Mouse (Mus musculus) midbrain, embryonic 16.5 days (tissue): Measurements from ENCODE around the gene Ttc28. TPM values are rescaled to one million over a fixed set of nuclear protein-coding genes. Genes with fewer than 3 reads are reported as not detected.

Experiments used
- ATAC-seq: fragments of 200-750 bp; cut with Nextera tagmentation; 2 replicates; pipeline ENCODE4 v1.8.0; 2017; ENCODE audit warnings: moderate TSS enrichment
- H3K27ac ChIP-seq: fragments of 300-500 bp; sonication (generic); 2 replicates; pipeline ENCODE4 v1.5.1; 2014; ENCODE audit warnings: mild to moderate bottlenecking, low read length, mixed read lengths
- H3K27me3 ChIP-seq: fragments of 300-500 bp; sonication (generic); 2 replicates; pipeline ENCODE4 v1.6.1; 2014; ENCODE audit warnings: low read depth, low read length, mixed read lengths; ENCODE audit not compliant: control insufficient read depth, insufficient read depth
- H3K36me3 ChIP-seq: fragments of 300-500 bp; sonication (generic); 2 replicates; pipeline ENCODE4 v1.6.1; 2014; ENCODE audit warnings: mild to moderate bottlenecking, low read length, moderate library complexity, mixed read lengths; ENCODE audit not compliant: control insufficient read depth, insufficient read depth
- H3K4me1 ChIP-seq: fragments of 300-500 bp; sonication (generic); 2 replicates; pipeline ENCODE4 v1.6.1; 2014; ENCODE audit warnings: mild to moderate bottlenecking, low read length, mixed read lengths; ENCODE audit not compliant: control insufficient read depth, insufficient read depth
- H3K4me2 ChIP-seq: fragments of 300-500 bp; sonication (generic); 2 replicates; pipeline ENCODE4 v1.6.1; 2014; ENCODE audit warnings: mild to moderate bottlenecking, low read length, mixed read lengths
- H3K4me3 ChIP-seq: fragments of 300-500 bp; sonication (generic); 2 replicates; pipeline ENCODE4 v1.5.1; 2014; ENCODE audit warnings: low read depth, mild to moderate bottlenecking, low read length, moderate library complexity, mixed read lengths
- H3K9ac ChIP-seq: fragments of 300-500 bp; sonication (generic); 2 replicates; pipeline ENCODE4 v1.6.1; 2014; ENCODE audit warnings: low read depth, low read length, mixed read lengths
- H3K9me3 ChIP-seq: fragments of 300-500 bp; sonication (generic); replicated peaks from 2 replicates; pipeline ENCODE4 v1.6.1; 2014; ENCODE audit warnings: mild to moderate bottlenecking, low read length, mixed read lengths; ENCODE audit not compliant: control insufficient read depth, poor library complexity, severe bottlenecking
- WGBS: fragments of 180-500 bp; shearing (Covaris S2); extraction: QIAGEN DNeasy Blood & Tissue Kit; methylation state at CpG from one replicate; pipeline ENCODE4 v1.1.7; 2014; 5-methylcytosine and 5-hydroxymethylcytosine counted together
- polyA plus RNA-seq: library from polyadenylated mRNA; unstranded; fragments of >200 nt; fragmentation: Nextera tagmentation; extraction: Ambion mirVana; gene quantifications from 2 replicates; pipeline ENCODE4 v1.2.1, GENCODE M21; 2015

The Ttc28 gene
- polyA plus RNA-seq, 1 experiment from 2014 or later = 16.6 TPM

- Histone ChIP-seq H3K36me3 (peaks cover 9% of the 10 kb centered on the region; the same call in 1 of the 2 replicates), H3K4me1 (peaks cover 3% of the 10 kb centered on the region; the same call in 1 of the 2 replicates), H3K27ac (no peak overlapping the region), H3K9me3 (no peaks in the 10 kb centered on the region), H3K4me2 (no peak overlapping the region), H3K9ac (no peak overlapping the region), H3K27me3 (no peaks in the 10 kb centered on the region), H3K4me3 (no peak overlapping the region)
- ATAC-seq = no peak
- WGBS = 86% methylated on average over 7 of the region's 7 CpGs
Observed at GRCm38 (mm10) chr5:111104801-111105200, 225.2 kb downstream of the Ttc28 start.

DNA sequence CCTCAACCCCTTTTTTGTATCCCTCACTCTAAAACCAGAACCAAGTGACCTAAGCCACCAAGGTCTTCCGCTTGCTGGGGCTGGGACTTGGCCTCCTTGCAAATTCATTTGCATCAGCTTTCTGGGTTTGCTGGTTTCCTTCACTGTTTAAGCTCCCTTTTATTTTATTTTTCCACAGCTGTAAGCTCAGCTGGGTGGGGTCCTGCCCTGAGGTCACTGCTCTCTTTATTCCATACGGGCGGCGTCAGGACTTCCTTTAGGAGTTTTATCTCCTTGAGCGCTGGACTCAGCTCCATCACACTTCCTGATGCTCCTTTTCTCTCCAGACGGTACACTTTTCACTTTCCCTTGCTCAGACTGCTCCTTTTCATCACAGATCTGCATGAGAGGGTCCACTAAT lies 231.8 kb downstream of the Ttc28 start:
- no peak overlapping the region for H3K27ac ChIP-seq
- ATAC-seq = no peak
- WGBS = 38% methylated on average over 6 of the region's 6 CpGs

DNA sequence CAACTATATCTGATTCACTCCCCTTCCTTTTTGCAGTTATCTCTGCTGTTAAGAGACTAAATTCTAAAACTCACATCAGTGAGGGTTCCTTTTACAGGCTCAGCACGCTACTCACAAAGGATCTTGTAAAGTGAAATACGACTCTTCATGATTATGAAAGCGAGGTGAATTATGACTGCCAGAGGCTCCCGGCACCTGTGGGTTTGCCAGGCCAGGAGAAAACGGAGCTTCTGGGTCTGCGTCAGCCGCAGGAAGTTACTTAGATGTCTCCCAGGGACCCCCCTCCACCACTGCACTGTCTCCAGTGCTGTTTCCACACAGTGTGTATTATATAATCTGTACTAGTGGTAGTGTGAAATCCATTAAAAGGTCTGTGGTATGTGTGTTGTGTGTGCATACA lies 233.6 kb downstream of the Ttc28 start:
- Histone ChIP-seq H3K4me2 (no peak overlapping the region), H3K4me3 (no peak overlapping the region), H3K4me1 (peaks cover 3% of the 10 kb centered on the region; the same call in 1 of the 2 replicates), H3K9me3 (no peaks in the 10 kb centered on the region), H3K27me3 (no peaks in the 10 kb centered on the region), H3K36me3 (no peaks in the 10 kb centered on the region), H3K27ac (no peak overlapping the region), H3K9ac (no peak overlapping the region)
- 82% methylated on average over 7 of the region's 7 CpGs for WGBS
- no peak for ATAC-seq

More for the DNA sequence above, 231.8 kb downstream of the Ttc28 start:
- Histone ChIP-seq H3K27me3 (no peaks in the 10 kb centered on the region), H3K4me2 (no peak overlapping the region), H3K4me3 (no peak overlapping the region), H3K36me3 (no peaks in the 10 kb centered on the region), H3K9me3 (no peaks in the 10 kb centered on the region), H3K4me1 (peaks cover 3% of the 10 kb centered on the region; the same call in 1 of the 2 replicates), H3K9ac (no peak overlapping the region)

DNA sequence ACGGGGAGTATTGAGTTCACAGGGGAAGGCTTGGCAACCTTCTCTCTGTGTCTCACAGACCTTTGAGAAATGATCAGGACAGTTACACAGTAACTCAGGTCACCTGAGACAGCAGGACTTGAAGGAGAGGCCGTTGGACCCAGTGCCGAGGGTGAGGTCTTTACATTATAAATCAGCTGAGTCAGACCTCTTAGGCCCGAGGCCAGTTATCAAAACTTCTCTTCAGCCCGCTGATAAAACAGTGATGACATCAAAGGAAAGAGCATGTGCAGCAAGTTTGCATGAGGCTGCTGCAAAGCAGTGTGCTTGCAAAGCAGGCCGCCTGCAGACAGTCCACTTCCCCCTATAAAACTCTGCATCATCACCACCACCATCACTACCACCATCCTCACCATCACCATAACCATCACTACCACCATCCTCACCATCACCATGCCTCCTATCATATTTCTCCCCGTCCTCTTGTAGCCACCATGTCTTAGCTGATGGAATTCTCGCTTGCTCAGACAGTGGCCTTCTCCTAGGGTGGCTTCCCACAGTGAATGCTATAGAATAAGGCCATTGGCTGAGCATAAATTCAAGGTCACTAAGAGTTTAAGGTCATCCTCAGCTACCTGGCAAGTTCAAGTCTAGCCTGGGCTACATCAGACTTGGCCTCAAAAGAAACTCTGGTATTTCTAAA lies 234.2 kb downstream of the Ttc28 start:
- no peak for ATAC-seq
- Histone ChIP-seq H3K27ac (no peak overlapping the region), H3K9ac (no peak overlapping the region), H3K36me3 (no peaks in the 10 kb centered on the region), H3K9me3 (no peaks in the 10 kb centered on the region), H3K4me3 (no peak overlapping the region), H3K4me1 (peaks cover 3% of the 10 kb centered on the region), H3K27me3 (no peaks in the 10 kb centered on the region), H3K4me2 (no peak overlapping the region)
- 77% methylated on average over 8 of the region's 8 CpGs for WGBS

GRCm38 (mm10) chr5:111114597-111114996 lies 235.0 kb downstream of the Ttc28 start:
- ATAC-seq = no peak
- H3K4me3 ChIP-seq = no peak overlapping the region
- WGBS = 89% methylated on average over 10 of the region's 10 CpGs
- H3K4me2 ChIP-seq = no peak overlapping the region
- no peaks in the 10 kb centered on the region for H3K27me3 ChIP-seq
- H3K36me3 ChIP-seq = no peaks in the 10 kb centered on the region
- peaks cover 4% of the 10 kb centered on the region for H3K4me1 ChIP-seq
- no peak overlapping the region for H3K9ac ChIP-seq
- H3K27ac ChIP-seq = no peak overlapping the region
- no peaks in the 10 kb centered on the region for H3K9me3 ChIP-seq

GRCm38 (mm10) chr5:111115519-111116350 lies 236.1 kb downstream of the Ttc28 start:
- no peak overlapping the region for H3K27ac ChIP-seq
- WGBS = 67% methylated on average over 15 of the region's 15 CpGs
- H3K4me1 ChIP-seq = peaks cover 16% of the 10 kb centered on the region
- no peak overlapping the region for H3K4me2 ChIP-seq
- H3K27me3 ChIP-seq = no peaks in the 10 kb centered on the region
- H3K9me3 ChIP-seq = no peaks in the 10 kb centered on the region
- H3K9ac ChIP-seq = no peak overlapping the region
- H3K36me3 ChIP-seq = no peaks in the 10 kb centered on the region
- ATAC-seq = no peak
- no peak overlapping the region for H3K4me3 ChIP-seq

DNA sequence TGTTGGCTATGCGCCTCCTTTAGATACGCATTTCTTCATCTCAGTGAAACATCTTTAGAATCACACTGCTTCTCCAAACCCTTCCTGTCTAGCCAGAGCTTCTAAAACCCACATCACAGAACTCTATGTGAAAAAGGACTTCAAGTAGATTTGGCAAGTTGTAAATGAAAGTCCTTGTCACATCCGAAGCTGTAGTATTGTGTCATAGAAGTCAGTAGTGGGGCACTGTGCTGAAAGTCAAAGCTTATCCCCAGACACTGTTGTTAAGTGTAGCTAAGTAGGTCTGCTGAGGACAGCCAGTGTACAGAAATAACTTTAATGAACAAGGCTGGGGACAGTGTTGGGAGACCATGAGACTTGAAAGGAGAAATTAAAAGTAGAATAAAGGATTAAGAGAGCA lies 240.2 kb downstream of the Ttc28 start:
- 0 out of 2 replicates have a peak overlapping the region, but pooled peaks have one; percentile 66 for H3K27ac ChIP-seq
- no peak overlapping the region for H3K9ac ChIP-seq
- no peak overlapping the region for H3K4me2 ChIP-seq
- peaks cover 43% of the 10 kb centered on the region for H3K4me1 ChIP-seq
- H3K4me3 ChIP-seq = no peak overlapping the region
- H3K27me3 ChIP-seq = no peaks in the 10 kb centered on the region
- no peak for ATAC-seq
- H3K9me3 ChIP-seq = no peaks in the 10 kb centered on the region
- WGBS = 60% methylated on average over 3 of the region's 3 CpGs
- no peaks in the 10 kb centered on the region for H3K36me3 ChIP-seq

GRCm38 (mm10) chr5:111120298-111120697 lies 240.7 kb downstream of the Ttc28 start:
- no peak overlapping the region for H3K4me3 ChIP-seq
- 76% methylated on average over 7 of the region's 7 CpGs for WGBS
- H3K36me3 ChIP-seq = no peaks in the 10 kb centered on the region
- H3K27me3 ChIP-seq = no peaks in the 10 kb centered on the region
- no peak overlapping the region for H3K4me2 ChIP-seq
- peak overlapping the region; percentile 66 for H3K27ac ChIP-seq
- H3K9me3 ChIP-seq = no peaks in the 10 kb centered on the region
- ATAC-seq = no peak
- H3K9ac ChIP-seq = no peak overlapping the region
- peaks cover 43% of the 10 kb centered on the region for H3K4me1 ChIP-seq
